Mouse (Mus musculus): Measurements from ENCODE around the gene Olfr823. TPM values are rescaled to one million over a fixed set of nuclear protein-coding genes. Genes with fewer than 3 reads are reported as not detected.
A peak's percentile ranks its signal among the peaks of the same experiment; 100 is the strongest.

Gene Olfr823
- total and polyA plus RNA-seq, 2 experiments from 2014 or later, result not detected

DNA sequence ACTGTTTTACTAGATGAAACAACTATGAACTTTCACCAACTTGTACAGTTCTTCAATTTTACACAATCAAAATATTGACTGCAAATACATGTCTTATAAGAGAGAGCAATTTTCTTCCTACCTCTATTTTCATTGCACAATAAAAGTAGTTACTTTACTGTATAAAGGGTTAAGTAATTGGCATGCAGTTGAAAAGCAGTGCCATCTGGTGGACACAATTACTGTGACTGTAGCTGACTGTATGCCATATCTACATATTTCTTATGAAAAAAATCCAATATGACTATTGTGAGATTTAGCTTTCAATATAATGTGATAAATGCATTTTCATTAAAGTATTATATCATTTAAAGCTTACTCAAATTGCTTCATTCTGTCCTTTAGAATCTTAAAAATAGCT, 19.1 kb downstream of the Olfr823 start:
- no peak overlapping the region for H3K27ac ChIP-seq (ENCODE audit: low read depth)
- no peak for ATAC-seq (ENCODE audit: insufficient read depth, low read depth)
- TF ChIP-seq CTCF (IDR thresholded peaks at IDR 0.05; ENCODE audit: low read depth) (peak; percentile 36), EP300 (IDR thresholded peaks at IDR 0.05; ENCODE audit: low read depth) (no peak)
- no peak for DNase-seq (ENCODE audit: low spot score)
- no peaks in the 10 kb centered on the region for H3K36me3 ChIP-seq (replicated peaks; ENCODE audit: control insufficient read depth, insufficient read depth, low read length)
- H3K4me3 ChIP-seq (ENCODE audit: low read depth, low read length), result no peak overlapping the region
- no peak overlapping the region for H3K4me2 ChIP-seq (ENCODE audit: low read depth, low read length)
- H3K9me3 ChIP-seq (replicated peaks; ENCODE audit: control insufficient read depth, low read length), result no peaks in the 10 kb centered on the region
- H3K4me1 ChIP-seq (ENCODE audit: control insufficient read depth, insufficient read depth), result no peaks in the 10 kb centered on the region
- H3K27me3 ChIP-seq (ENCODE audit: control insufficient read depth, insufficient read depth, low read length), result no peaks in the 10 kb centered on the region
- H3K9ac ChIP-seq (replicated peaks; ENCODE audit: low read depth, low read length), result no peak overlapping the region

DNA sequence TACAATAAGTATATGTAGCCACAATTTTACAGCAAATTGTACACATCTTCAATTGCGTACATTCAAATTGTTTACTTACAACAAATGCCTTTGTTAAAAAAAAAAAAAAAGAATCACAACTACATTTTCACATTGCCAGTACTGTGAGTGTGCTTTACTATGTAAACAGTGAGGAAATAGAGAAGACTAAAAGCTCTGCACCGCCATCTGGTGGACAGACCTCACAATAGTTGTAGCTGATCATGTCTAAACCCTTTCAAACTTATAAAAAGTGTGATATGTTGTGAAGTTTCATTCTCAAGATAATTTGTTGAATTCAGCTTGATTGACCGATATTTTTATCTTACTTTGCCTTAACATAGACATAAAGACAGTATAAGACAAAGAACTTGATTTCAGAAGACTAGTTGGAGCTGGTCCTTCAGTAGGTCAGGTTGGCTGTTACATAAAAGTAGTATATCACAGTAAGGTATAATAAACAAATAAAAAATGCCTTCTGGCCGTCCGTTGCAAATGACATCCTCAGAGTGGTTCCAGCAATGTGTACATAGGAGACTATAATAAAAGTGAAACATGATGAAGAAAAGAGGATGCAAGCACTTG, 22.2 kb downstream of the Olfr823 start:
- Histone ChIP-seq H3K4me3 (ENCODE audit: low read depth, low read length) (no peak overlapping the region), H3K36me3 (replicated peaks; ENCODE audit: control insufficient read depth, insufficient read depth, low read length) (no peaks in the 10 kb centered on the region), H3K9me3 (replicated peaks; ENCODE audit: control insufficient read depth, low read length) (no peaks in the 10 kb centered on the region), H3K9ac (replicated peaks; ENCODE audit: low read depth, low read length) (no peak overlapping the region), H3K27ac (ENCODE audit: low read depth) (no peak overlapping the region), H3K27me3 (ENCODE audit: control insufficient read depth, insufficient read depth, low read length) (no peaks in the 10 kb centered on the region), H3K4me2 (ENCODE audit: low read depth, low read length) (no peak overlapping the region), H3K4me1 (ENCODE audit: control insufficient read depth, insufficient read depth) (no peaks in the 10 kb centered on the region)
- TF ChIP-seq CTCF (IDR thresholded peaks at IDR 0.05; ENCODE audit: low read depth) (peak; percentile 48), EP300 (IDR thresholded peaks at IDR 0.05; ENCODE audit: low read depth) (no peak)
- ATAC-seq (ENCODE audit: insufficient read depth, low read depth) (no peak), DNase-seq (ENCODE audit: low spot score) (peak; percentile 18)
- 12% methylated on average over 5 of the region's 5 CpGs for WGBS

DNA sequence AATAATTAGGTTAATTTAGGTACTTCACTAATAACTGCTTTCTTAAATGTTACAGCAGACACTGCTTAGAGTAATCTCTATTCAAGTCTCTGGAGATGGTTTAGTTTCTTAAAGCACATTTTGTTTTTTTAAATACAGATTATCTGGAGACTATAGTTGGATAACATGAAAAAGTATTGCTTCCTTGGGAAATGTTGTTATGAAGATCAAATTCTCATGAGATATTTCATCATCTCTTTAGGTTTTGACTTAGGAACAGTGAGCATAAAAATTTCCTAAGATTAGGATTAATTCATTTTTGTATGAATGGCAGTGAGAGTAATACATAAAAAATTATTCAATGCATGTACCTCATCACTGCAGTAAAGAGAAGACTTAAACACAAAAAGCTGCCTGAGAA, 44.3 kb downstream of the Olfr823 start, which contains the start of gene Olfr822:
Gene Olfr822 (plus strand): TSS at position 301 of the 400 bp plus-strand sequence.
- Histone ChIP-seq H3K27ac (ENCODE audit: low read depth) (no peak within 1 kb of the TSS), H3K4me2 (ENCODE audit: low read depth, low read length) (no peak within 1 kb of the TSS), H3K9me3 (replicated peaks; ENCODE audit: control insufficient read depth, low read length) (no peaks in the 10 kb centered on the region), H3K4me1 (ENCODE audit: control insufficient read depth, insufficient read depth) (no peaks in the 10 kb centered on the region), H3K4me3 (ENCODE audit: low read depth, low read length) (no peak within 1 kb of the TSS), H3K27me3 (ENCODE audit: control insufficient read depth, insufficient read depth, low read length) (no peaks in the 10 kb centered on the region), H3K9ac (replicated peaks; ENCODE audit: low read depth, low read length) (no peak within 1 kb of the TSS), H3K36me3 (replicated peaks; ENCODE audit: control insufficient read depth, insufficient read depth, low read length) (no peaks in the 10 kb centered on the region)
- TF ChIP-seq CTCF (IDR thresholded peaks at IDR 0.05; ENCODE audit: low read depth) (no peak), EP300 (IDR thresholded peaks at IDR 0.05; ENCODE audit: low read depth) (no peak)
- DNase-seq (ENCODE audit: low spot score) (no peak), ATAC-seq (ENCODE audit: insufficient read depth, low read depth) (no peak)

Other genes starting within 250 kb of the Olfr823 start
- gene Olfr814, start 235.5 kb downstream of the Olfr823 start, total RNA-seq (2014; rRNA removed; ENCODE audit: low replicate concordance), result not detected in 2 replicates
- gene Olfr814, start 235.5 kb downstream of the Olfr823 start, polyA plus RNA-seq (2015; fragmentation: Nextera tagmentation; extraction: Ambion mirVana), result not detected in 2 replicates
- gene Olfr815, start 209.5 kb downstream of the Olfr823 start, total RNA-seq (2014; rRNA removed; ENCODE audit: low replicate concordance), result not detected in 2 replicates
- not detected in 2 replicates for gene Olfr815, start 209.5 kb downstream of the Olfr823 start, polyA plus RNA-seq (2015; fragmentation: Nextera tagmentation; extraction: Ambion mirVana)
- gene Olfr816, start 199.8 kb downstream of the Olfr823 start, total RNA-seq (2014; rRNA removed; ENCODE audit: low replicate concordance), result not detected in 2 replicates
- not detected in 2 replicates for gene Olfr816, start 199.8 kb downstream of the Olfr823 start, polyA plus RNA-seq (2015; fragmentation: Nextera tagmentation; extraction: Ambion mirVana)
- gene Olfr818, start 166.3 kb downstream of the Olfr823 start, total RNA-seq (2014; rRNA removed; ENCODE audit: low replicate concordance), result not detected in 2 replicates
- not detected in 2 replicates for gene Olfr818, start 166.3 kb downstream of the Olfr823 start, polyA plus RNA-seq (2015; fragmentation: Nextera tagmentation; extraction: Ambion mirVana)
- not detected in 2 replicates for gene Olfr819, start 148.1 kb downstream of the Olfr823 start, total RNA-seq (2014; rRNA removed; ENCODE audit: low replicate concordance)
- gene Olfr819, start 148.1 kb downstream of the Olfr823 start, polyA plus RNA-seq (2015; fragmentation: Nextera tagmentation; extraction: Ambion mirVana), result not detected in 2 replicates
- gene Olfr247, start 139.2 kb downstream of the Olfr823 start, total RNA-seq (2014; rRNA removed; ENCODE audit: low replicate concordance), result not detected in 2 replicates
- gene Olfr247, start 139.2 kb downstream of the Olfr823 start, polyA plus RNA-seq (2015; fragmentation: Nextera tagmentation; extraction: Ambion mirVana), result not detected in 2 replicates
- gene Gm10310, start 130.3 kb downstream of the Olfr823 start, total RNA-seq (2014; rRNA removed; ENCODE audit: low replicate concordance), result not detected in 2 replicates
- gene Gm10310, start 130.3 kb downstream of the Olfr823 start, polyA plus RNA-seq (2015; fragmentation: Nextera tagmentation; extraction: Ambion mirVana), result not detected in 2 replicates
- gene Olfr820, start 102.8 kb downstream of the Olfr823 start, total RNA-seq (2014; rRNA removed; ENCODE audit: low replicate concordance), result not detected in 2 replicates
- gene Olfr820, start 102.8 kb downstream of the Olfr823 start, polyA plus RNA-seq (2015; fragmentation: Nextera tagmentation; extraction: Ambion mirVana), result not detected in 2 replicates
- not detected in 2 replicates for gene Olfr821, start 85.0 kb downstream of the Olfr823 start, total RNA-seq (2014; rRNA removed; ENCODE audit: low replicate concordance)
- not detected in 2 replicates for gene Olfr821, start 85.0 kb downstream of the Olfr823 start, polyA plus RNA-seq (2015; fragmentation: Nextera tagmentation; extraction: Ambion mirVana)
- gene Olfr822, start 44.2 kb downstream of the Olfr823 start, total RNA-seq (2014; rRNA removed; ENCODE audit: low replicate concordance), result not detected in 2 replicates
- gene Olfr822, start 44.2 kb downstream of the Olfr823 start, polyA plus RNA-seq (2015; fragmentation: Nextera tagmentation; extraction: Ambion mirVana), result not detected in 2 replicates
- not detected in 2 replicates for gene Olfr824, start 14.6 kb upstream of the Olfr823 start, total RNA-seq (2014; rRNA removed; ENCODE audit: low replicate concordance)
- gene Olfr824, start 14.6 kb upstream of the Olfr823 start, polyA plus RNA-seq (2015; fragmentation: Nextera tagmentation; extraction: Ambion mirVana), result not detected in 2 replicates
- not detected in 2 replicates for gene Olfr825, start 51.4 kb upstream of the Olfr823 start, total RNA-seq (2014; rRNA removed; ENCODE audit: low replicate concordance)
- gene Olfr825, start 51.4 kb upstream of the Olfr823 start, polyA plus RNA-seq (2015; fragmentation: Nextera tagmentation; extraction: Ambion mirVana), result not detected in 2 replicates
- gene Olfr826, start 68.8 kb upstream of the Olfr823 start, total RNA-seq (2014; rRNA removed; ENCODE audit: low replicate concordance), result not detected in 2 replicates
- gene Olfr826, start 68.8 kb upstream of the Olfr823 start, polyA plus RNA-seq (2015; fragmentation: Nextera tagmentation; extraction: Ambion mirVana), result not detected in 2 replicates
- gene Olfr827, start 99.0 kb upstream of the Olfr823 start, total RNA-seq (2014; rRNA removed; ENCODE audit: low replicate concordance), result not detected in 2 replicates
- gene Olfr827, start 99.0 kb upstream of the Olfr823 start, polyA plus RNA-seq (2015; fragmentation: Nextera tagmentation; extraction: Ambion mirVana), result not detected in 2 replicates
- not detected in 2 replicates for gene Neurod4, start 164.9 kb upstream of the Olfr823 start, total RNA-seq (2014; rRNA removed; ENCODE audit: low replicate concordance)
- gene Neurod4, start 164.9 kb upstream of the Olfr823 start, polyA plus RNA-seq (2015; fragmentation: Nextera tagmentation; extraction: Ambion mirVana), result not detected in 2 replicates
- gene Tespa1, start 207.5 kb upstream of the Olfr823 start, total RNA-seq (2014; rRNA removed; ENCODE audit: low replicate concordance), result 3.4 TPM in 1 of 2 replicates, not detected in the other
- 0.10 TPM in 1 of 2 replicates, not detected in the other for gene Tespa1, start 207.5 kb upstream of the Olfr823 start, polyA plus RNA-seq (2015; fragmentation: Nextera tagmentation; extraction: Ambion mirVana)